ENCODE assay signal across 10 mouse cellular contexts in the genomic region with DNA sequence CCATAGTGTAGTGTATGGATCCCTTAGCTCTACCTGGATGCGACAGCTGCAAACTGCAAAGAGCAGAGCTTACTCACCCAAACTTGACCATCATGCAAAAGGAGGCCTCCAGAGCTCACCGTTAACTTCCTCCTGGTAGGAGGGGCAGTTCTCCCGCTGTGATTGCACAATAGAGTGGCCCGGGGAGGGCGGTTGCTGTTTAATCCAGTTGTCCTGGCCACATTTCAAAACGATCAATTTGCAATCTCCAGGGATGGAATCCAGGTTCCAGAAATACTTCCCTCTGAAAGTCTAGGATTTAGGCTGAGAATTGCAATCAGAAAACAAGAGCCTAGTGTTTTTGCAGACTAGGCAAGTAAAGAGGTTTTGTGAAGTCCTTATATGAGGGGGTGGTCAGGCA. TPM values are rescaled to one million over a fixed set of nuclear protein-coding genes. Genes with fewer than 3 reads are reported as not detected.
DNase-seq lines count a peak whose midpoint lies in the region; ATAC-seq and TF ChIP-seq lines count a peak whose summit lies in the region.
"Had no signal": no experiment of that assay in that cellular context is flagged by ENCODE, and none has a peak within 500 bp of the region (broad histone marks: within the 10 kb centered on the region; RNA-seq: fewer than 3 reads in every experiment).

No protein-coding gene starts in this region.

- no peak overlapping the region for H3K27ac ChIP-seq in heart, adult 2 months
- H3K27ac ChIP-seq in embryonic facial prominence, embryonic 10.5 days (replicated peaks), result no peak overlapping the region
- no peak overlapping the region for H3K27ac ChIP-seq in liver, embryonic 15.5 days (replicated peaks)
- no peak overlapping the region for H3K27ac ChIP-seq in left cerebral cortex, adult 2 months

- WGBS in heart, adult 2 months, result 16% methylated on average over 6 of the region's 6 CpGs
- 7% methylated on average over 6 of the region's 6 CpGs for WGBS in embryonic facial prominence, embryonic 10.5 days
- WGBS in liver, embryonic 15.5 days (ENCODE audit: insufficient replicate concordance), result 6% methylated on average over 6 of the region's 6 CpGs

- no peak overlapping the region for H3K9ac ChIP-seq in heart, adult 2 months (ENCODE audit: low read depth, low read length)
- H3K9ac ChIP-seq in liver, embryonic 15.5 days, result no peak overlapping the region

- peaks cover 4% of the 10 kb centered on the region for H3K27me3 ChIP-seq in heart, adult 2 months (ENCODE audit: control insufficient read depth, insufficient read depth, low read length)
- no peaks in the 10 kb centered on the region for H3K27me3 ChIP-seq in E14TG2a.4 (ENCODE audit: insufficient read depth, low read length)
- peaks cover 46% of the 10 kb centered on the region for H3K27me3 ChIP-seq in embryonic facial prominence, embryonic 10.5 days (replicated peaks; ENCODE audit: low read depth, poor library complexity, severe bottlenecking)
- H3K27me3 ChIP-seq in liver, embryonic 15.5 days, result peaks cover 26% of the 10 kb centered on the region

- no peak for TF ChIP-seq CTCF in heart, adult 2 months (IDR thresholded peaks at IDR 0.05)
- no peak for TF ChIP-seq CTCF in E14TG2a.4 (conservative IDR thresholded peaks at IDR 0.05; ENCODE audit: low read length)
- TF ChIP-seq CTCF in left cerebral cortex, adult 2 months (IDR thresholded peaks at IDR 0.05), result no peak

- H3K4me3 ChIP-seq in heart, adult 2 months, result no peak overlapping the region
- H3K4me3 ChIP-seq in E14TG2a.4 (replicated peaks; ENCODE audit: low read length), result peak overlapping the region; percentile 82
- no peak overlapping the region for H3K4me3 ChIP-seq in embryonic facial prominence, embryonic 10.5 days
- no peak overlapping the region for H3K4me3 ChIP-seq in liver, embryonic 15.5 days (replicated peaks)
- H3K4me3 ChIP-seq in left cerebral cortex, adult 2 months, result no peak overlapping the region

- H3K9me3 ChIP-seq in E14TG2a.4 (ENCODE audit: low read length), result no peaks in the 10 kb centered on the region
- H3K9me3 ChIP-seq in embryonic facial prominence, embryonic 10.5 days, result no peaks in the 10 kb centered on the region
- no peaks in the 10 kb centered on the region for H3K9me3 ChIP-seq in liver, embryonic 15.5 days (replicated peaks)

- no peaks in the 10 kb centered on the region for H3K36me3 ChIP-seq in heart, adult 2 months (ENCODE audit: control insufficient read depth, insufficient read depth, low read length)
- H3K36me3 ChIP-seq in E14TG2a.4 (ENCODE audit: insufficient read depth, low read length), result no peaks in the 10 kb centered on the region
- no peaks in the 10 kb centered on the region for H3K36me3 ChIP-seq in embryonic facial prominence, embryonic 10.5 days (replicated peaks)
- H3K36me3 ChIP-seq in liver, embryonic 15.5 days (replicated peaks), result no peaks in the 10 kb centered on the region

- TF ChIP-seq POLR2A in heart, adult 2 months (IDR thresholded peaks at IDR 0.05; ENCODE audit: insufficient read depth, low read depth, low read length), result no peak

- no peaks in the 10 kb centered on the region for H3K4me1 ChIP-seq in heart, adult 2 months (ENCODE audit: control insufficient read depth, insufficient read depth, low read length)
- H3K4me1 ChIP-seq in E14TG2a.4 (replicated peaks; ENCODE audit: low read depth, low read length), result peaks cover 32% of the 10 kb centered on the region
- H3K4me1 ChIP-seq in embryonic facial prominence, embryonic 10.5 days, result peaks cover 25% of the 10 kb centered on the region
- peaks cover 11% of the 10 kb centered on the region; the same call in 1 of the 2 replicates for H3K4me1 ChIP-seq in liver, embryonic 15.5 days (replicated peaks)

- DNase-seq in heart, adult 2 months, result peak; percentile 34 to 43
- DNase-seq in heart, postnatal 10 days, result no peak
- peak; percentile 13 for DNase-seq in embryonic facial prominence, embryonic 10.5 days (ENCODE audit: low spot score)
- DNase-seq in ovary, postnatal 10 days (ENCODE audit: low spot score), result no peak
- DNase-seq in left cerebral cortex, adult 2 months (ENCODE audit: extremely low spot score in 1 of 2, low spot score in 2 of 2), result no peak
- no peak for DNase-seq in cerebellum, postnatal 14 days
- DNase-seq: thymus, postnatal 14 days had no signal

- H3K4me2 ChIP-seq in liver, embryonic 15.5 days, result peak overlapping the region; percentile 69

- H3K79me2 ChIP-seq in heart, adult 2 months (replicated peaks; ENCODE audit: control insufficient read depth, insufficient read depth, low read length), result no peaks in the 10 kb centered on the region

- TF ChIP-seq EP300 in heart, adult 2 months (IDR thresholded peaks at IDR 0.05; ENCODE audit: insufficient read depth, low read depth, low read length), result no peak

- intact Hi-C loops in heart, adult 2 months (cut with DNase I), result no loop called here
- intact Hi-C loops in heart, postnatal 10 days (cut with DNase I), result no loop called here
- intact Hi-C loops in left cerebral cortex, adult 2 months (cut with DNase I), result no loop called here

- 0 out of 2 replicates have a peak, but pooled peaks have one; percentile 25 for ATAC-seq in liver, embryonic 15.5 days (ENCODE audit: insufficient read depth)

RNA-seq across cellular contexts. Expression of a gene that starts 26.9 kb away (rescaled TPM):
- not detected for total RNA-seq in heart, adult 2 months (2021)
- not detected in 2 replicates for polyA plus RNA-seq in heart, adult 2 months (2012; rRNA removed)
- total RNA-seq in heart, postnatal 10 days (2021), result not detected
- 25.1 and 28.7 TPM in 2 replicates for polyA plus RNA-seq in embryonic facial prominence, embryonic 10.5 days (2016; fragmentation: Nextera tagmentation; extraction: Ambion mirVana)
- polyA plus RNA-seq in liver, embryonic 15.5 days (2015; fragmentation: Nextera tagmentation; extraction: Ambion mirVana), result not detected in 2 replicates
- 10 to 100 TPM; 16.7 to 17.3 TPM for total RNA-seq in left cerebral cortex, adult 2 months (2021)
- total RNA-seq: hematopoietic stem cell, adult 5-6 weeks had no signal

RNA-seq across cellular contexts. Expression of a gene that starts 26.9 kb away (rescaled TPM):
- total RNA-seq in heart, adult 2 months (2021), result under 1 TPM; 0.73 to 0.82 TPM
- polyA plus RNA-seq in heart, adult 2 months (2012; rRNA removed), result 0.47 and 1.5 TPM in 2 replicates
- total RNA-seq in heart, postnatal 10 days (2021), result 1 to 10 TPM; 1.2 to 1.5 TPM
- polyA plus RNA-seq in embryonic facial prominence, embryonic 10.5 days (2016; fragmentation: Nextera tagmentation; extraction: Ambion mirVana), result 4.5 and 5.2 TPM in 2 replicates
- 4.3 and 4.8 TPM in 2 replicates for polyA plus RNA-seq in liver, embryonic 15.5 days (2015; fragmentation: Nextera tagmentation; extraction: Ambion mirVana)
- 1 to 10 TPM; 5.6 to 6.3 TPM for total RNA-seq in left cerebral cortex, adult 2 months (2021)

Comparison
In these comparisons a context has a peak if more than half of its experiments do, and no peak if none do; other contexts are left out.
1. DNase-seq: peak in heart, adult 2 months (2 of 2) and embryonic facial prominence, embryonic 10.5 days (single experiment); none in heart, postnatal 10 days (0 of 2), ovary, postnatal 10 days (single experiment), left cerebral cortex, adult 2 months (0 of 2) and cerebellum, postnatal 14 days (0 of 2).
2. RNA of a gene that starts 26.9 kb away (total RNA-seq): 16.7 to 17.3 TPM in left cerebral cortex, adult 2 months; not detected in heart, adult 2 months and not detected in heart, postnatal 10 days; every median in the first group is over 10 times any median in the second.